Mouse (Mus musculus): ENCODE measurements at regions not wholly inside any gene's neighbourhood (a gene's known extent, or its start where the extent isn't known, plus 50 kb on each side); places are given as distances from the start of the nearest gene placed in this dataset.

GRCm38 (mm10) chr5:111661971-111662370 lies 71.8 kb upstream of the Gm26897 start:
- peaks cover 96% of the 10 kb centered on the region for H3K9me3 ChIP-seq (replicated peaks; ENCODE audit: low read length)
- no peak overlapping the region for H3K4me2 ChIP-seq (ENCODE audit: insufficient read depth, low read depth, poor library complexity, severe bottlenecking)
- H3K4me1 ChIP-seq (ENCODE audit: control insufficient read depth in 1 of 2, insufficient read depth in 2 of 2) = no peaks in the 10 kb centered on the region
- no peak for TF ChIP-seq MAZ (IDR thresholded peaks at IDR 0.05; ENCODE audit: low read depth, low read length)
- TF ChIP-seq PAX5 (IDR thresholded peaks at IDR 0.05; ENCODE audit: low read length) = no peak
- TF ChIP-seq BHLHE40 (IDR thresholded peaks at IDR 0.05; ENCODE audit: low read depth, low read length) = no peak
- no peak for TF ChIP-seq TBP (conservative IDR thresholded peaks at IDR 0.05; ENCODE audit: low read depth, low read length)
- TF ChIP-seq NRF1 (IDR thresholded peaks at IDR 0.05; ENCODE audit: low read depth, low read length) = no peak
- TF ChIP-seq EP300 (IDR thresholded peaks at IDR 0.05; ENCODE audit: low read length) = no peak
- no peak for TF ChIP-seq MXI1 (IDR thresholded peaks at IDR 0.05; ENCODE audit: low read depth, low read length)
- no peak for TF ChIP-seq CHD1 (IDR thresholded peaks at IDR 0.05; ENCODE audit: low read depth, low read length)
- no peak for TF ChIP-seq JUN (IDR thresholded peaks at IDR 0.05; ENCODE audit: insufficient read depth, low read depth, low read length)
- TF ChIP-seq MAX (IDR thresholded peaks at IDR 0.05; ENCODE audit: low read length) = no peak
- TF ChIP-seq SIN3A (IDR thresholded peaks at IDR 0.05; ENCODE audit: low read length) = no peak
- TF ChIP-seq CTCF (conservative IDR thresholded peaks at IDR 0.05 in 1 of 2, IDR thresholded peaks at IDR 0.05 in 1 of 2; ENCODE audit: low read depth in 2 of 2, low read length in 2 of 2) = no peak
- TF ChIP-seq RCOR1 (conservative IDR thresholded peaks at IDR 0.05; ENCODE audit: low read depth, low read length) = no peak
- TF ChIP-seq UBTF (IDR thresholded peaks at IDR 0.05; ENCODE audit: low read depth, low read length) = no peak
- in situ Hi-C loops (cut with MboI; ENCODE audit: low pct_ligation_motif_present, low pct_unique_long_range_greater_than_20kb, low sequenced_read_pairs) (no loop called here), dilution Hi-C loops (cut with MboI; ENCODE audit: extremely low pct_ligation_motif_present, extremely low pct_unique_long_range_greater_than_20kb, low sequenced_read_pairs) (no loop called here)
- no peak for DNase-seq (ENCODE audit: extremely low read depth)
- no peaks in the 10 kb centered on the region for H3K27me3 ChIP-seq (replicated peaks)
- no peak overlapping the region for H3K4me3 ChIP-seq (replicated peaks in 1 of 3; ENCODE audit: low read depth in 2 of 3, low read length in 2 of 3, poor library complexity in 1 of 3)
- H3K27ac ChIP-seq (ENCODE audit: insufficient read depth, low read depth) = no peak overlapping the region
- no peaks in the 10 kb centered on the region for H3K79me2 ChIP-seq (replicated peaks; ENCODE audit: control insufficient read depth, extremely low read depth, insufficient read depth, poor library complexity, severe bottlenecking)
- no peak overlapping the region for H3K9ac ChIP-seq (ENCODE audit: insufficient read depth, low read depth)
- H3K36me3 ChIP-seq (replicated peaks in 1 of 2; ENCODE audit: control insufficient read depth in 1 of 2, insufficient read depth in 1 of 2, low read length in 1 of 2) = no peaks in the 10 kb centered on the region

DNA sequence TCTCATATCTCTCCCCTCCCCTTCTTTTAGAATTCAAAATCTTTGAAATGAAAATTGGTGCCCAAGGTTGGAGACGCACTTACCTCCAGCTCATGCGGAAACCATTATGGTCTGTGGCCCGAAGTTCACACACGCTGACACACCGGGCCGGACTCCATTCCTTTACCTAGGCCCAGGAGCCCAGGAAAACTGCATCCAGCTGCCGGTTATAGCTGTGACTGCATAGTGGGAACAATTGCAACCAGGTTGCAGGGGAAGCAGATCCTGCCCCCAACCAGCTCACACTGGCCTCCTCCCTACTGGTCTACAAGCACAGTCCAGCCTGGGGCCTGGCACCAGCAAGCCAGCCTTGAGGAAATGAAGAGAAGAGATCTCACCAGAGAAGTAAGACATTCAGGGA lies 69.9 kb upstream of the Gm26897 start:
- TF ChIP-seq IRF4 (IDR thresholded peaks at IDR 0.05; ENCODE audit: low read depth, low read length) = no peak
- no peak for TF ChIP-seq KAT2A (IDR thresholded peaks at IDR 0.05; ENCODE audit: insufficient replicate concordance, low read length)
- TF ChIP-seq ELF1 (IDR thresholded peaks at IDR 0.05; ENCODE audit: low read depth, low read length) = no peak
- no peak for TF ChIP-seq JUND (conservative IDR thresholded peaks at IDR 0.05; ENCODE audit: low read depth, low read length)
- no peak for TF ChIP-seq EP300 (IDR thresholded peaks at IDR 0.05; ENCODE audit: low read length)
- no peak for TF ChIP-seq SMC3 (IDR thresholded peaks at IDR 0.05; ENCODE audit: low read depth, low read length)
- no peak for TF ChIP-seq TBP (conservative IDR thresholded peaks at IDR 0.05; ENCODE audit: low read depth, low read length)
- TF ChIP-seq E2F4 (IDR thresholded peaks at IDR 0.05; ENCODE audit: insufficient replicate concordance, low read depth, low read length) = no peak
- no peak for TF ChIP-seq MAFK (IDR thresholded peaks at IDR 0.05; ENCODE audit: insufficient replicate concordance, low read length)
- no peak overlapping the region for H3K4me3 ChIP-seq (replicated peaks in 1 of 3; ENCODE audit: low read depth in 2 of 3, low read length in 2 of 3, poor library complexity in 1 of 3)
- peaks cover 97% of the 10 kb centered on the region for H3K9me3 ChIP-seq (replicated peaks; ENCODE audit: low read length)
- no peaks in the 10 kb centered on the region for H3K27me3 ChIP-seq (replicated peaks)
- H3K9ac ChIP-seq (ENCODE audit: insufficient read depth, low read depth) = no peak overlapping the region
- no peaks in the 10 kb centered on the region for H3K79me2 ChIP-seq (replicated peaks; ENCODE audit: control insufficient read depth, extremely low read depth, insufficient read depth, poor library complexity, severe bottlenecking)
- no peak overlapping the region for H3K4me2 ChIP-seq (ENCODE audit: insufficient read depth, low read depth, poor library complexity, severe bottlenecking)
- dilution Hi-C loops (cut with MboI; ENCODE audit: extremely low pct_ligation_motif_present, extremely low pct_unique_long_range_greater_than_20kb, low sequenced_read_pairs) (no loop called here), in situ Hi-C loops (cut with MboI; ENCODE audit: low pct_ligation_motif_present, low pct_unique_long_range_greater_than_20kb, low sequenced_read_pairs) (no loop called here)
- no peak for DNase-seq (ENCODE audit: extremely low read depth)
- H3K36me3 ChIP-seq (replicated peaks in 1 of 2; ENCODE audit: control insufficient read depth in 1 of 2, insufficient read depth in 1 of 2, low read length in 1 of 2) = no peaks in the 10 kb centered on the region
- H3K4me1 ChIP-seq (ENCODE audit: control insufficient read depth in 1 of 2, insufficient read depth in 2 of 2) = no peaks in the 10 kb centered on the region
- H3K27ac ChIP-seq (ENCODE audit: insufficient read depth, low read depth) = no peak overlapping the region

Measured in CH12.LX (cell line).